Mouse (Mus musculus): Measurements from ENCODE around the gene Ubqln4. TPM values are rescaled to one million over a fixed set of nuclear protein-coding genes. Genes with fewer than 3 reads are reported as not detected.
A peak's percentile ranks its signal among the peaks of the same experiment; 100 is the strongest.

Ubqln4 gene
- polyA plus RNA-seq, 1 experiment from 2014 or later, result 61.6 TPM

- 83% methylated on average over 7 of the region's 7 CpGs for WGBS
- 0 out of 2 replicates have a peak, but pooled peaks cover 2% of the 10 kb centered on the region for H3K27me3 ChIP-seq (replicated peaks)
- no peak overlapping the region for H3K9ac ChIP-seq
- peaks cover 29% of the 10 kb centered on the region for H3K4me1 ChIP-seq
- no peaks in the 10 kb centered on the region for H3K36me3 ChIP-seq
- H3K4me3 ChIP-seq, result no peak overlapping the region
- H3K4me2 ChIP-seq (replicated peaks), result no peak overlapping the region
- H3K27ac ChIP-seq, result no peak overlapping the region
- ATAC-seq (ENCODE audit: low FRiP score, low read depth), result no peak
- no peaks in the 10 kb centered on the region for H3K9me3 ChIP-seq
Measured at GRCm38 (mm10) chr3:88513546-88514115, 39.9 kb upstream of the Ubqln4 start.

- Histone ChIP-seq H3K4me1 (peaks cover 26% of the 10 kb centered on the region), H3K9ac (no peak overlapping the region), H3K4me2 (replicated peaks) (no peak overlapping the region), H3K27me3 (replicated peaks) (0 out of 2 replicates have a peak, but pooled peaks cover 2% of the 10 kb centered on the region), H3K36me3 (no peaks in the 10 kb centered on the region), H3K9me3 (no peaks in the 10 kb centered on the region), H3K27ac (no peak overlapping the region), H3K4me3 (no peak overlapping the region)
- ATAC-seq (ENCODE audit: low FRiP score, low read depth), result no peak
- 81% methylated on average over 10 of the region's 10 CpGs for WGBS
Measured at GRCm38 (mm10) chr3:88514231-88515094, 39.1 kb upstream of the Ubqln4 start.

- Histone ChIP-seq H3K4me3 (no peak overlapping the region), H3K4me1 (peaks cover 20% of the 10 kb centered on the region), H3K27me3 (replicated peaks) (0 out of 2 replicates have a peak, but pooled peaks cover 2% of the 10 kb centered on the region), H3K4me2 (replicated peaks) (no peak overlapping the region), H3K9me3 (no peaks in the 10 kb centered on the region), H3K36me3 (no peaks in the 10 kb centered on the region), H3K9ac (no peak overlapping the region), H3K27ac (no peak overlapping the region)
- 98% methylated on average over 2 of the region's 2 CpGs for WGBS
- no peak for ATAC-seq (ENCODE audit: low FRiP score, low read depth)
Measured at GRCm38 (mm10) chr3:88515095-88515386, 38.5 kb upstream of the Ubqln4 start.

GRCm38 (mm10) chr3:88516407-88516806, 37.2 kb upstream of the Ubqln4 start:
- WGBS, result 78% methylated on average over 2 of the region's 2 CpGs
- 0 out of 2 replicates have a peak, but pooled peaks cover 2% of the 10 kb centered on the region for H3K27me3 ChIP-seq (replicated peaks)
- no peak overlapping the region for H3K4me3 ChIP-seq
- no peaks in the 10 kb centered on the region for H3K36me3 ChIP-seq
- H3K27ac ChIP-seq, result no peak overlapping the region
- no peak for ATAC-seq (ENCODE audit: low FRiP score, low read depth)
- no peak overlapping the region for H3K4me2 ChIP-seq (replicated peaks)
- no peaks in the 10 kb centered on the region for H3K9me3 ChIP-seq
- no peak overlapping the region for H3K9ac ChIP-seq
- peaks cover 12% of the 10 kb centered on the region for H3K4me1 ChIP-seq

- H3K4me2 ChIP-seq (replicated peaks), result no peak overlapping the region
- H3K4me3 ChIP-seq, result no peak overlapping the region
- ATAC-seq (ENCODE audit: low FRiP score, low read depth), result no peak
- H3K36me3 ChIP-seq, result peaks cover 9% of the 10 kb centered on the region
- 0 out of 2 replicates have a peak, but pooled peaks cover under 1% of the 10 kb centered on the region for H3K4me1 ChIP-seq
- no peak overlapping the region for H3K9ac ChIP-seq
- 69% methylated on average over 4 of the region's 4 CpGs for WGBS
- 0 out of 2 replicates have a peak, but pooled peaks cover 1% of the 10 kb centered on the region for H3K27me3 ChIP-seq (replicated peaks)
- H3K27ac ChIP-seq, result no peak overlapping the region
- no peaks in the 10 kb centered on the region for H3K9me3 ChIP-seq
Measured at GRCm38 (mm10) chr3:88518411-88518810, 35.1 kb upstream of the Ubqln4 start.

GRCm38 (mm10) chr3:88520078-88520477, 33.5 kb upstream of the Ubqln4 start:
- no peak overlapping the region for H3K9ac ChIP-seq
- H3K4me3 ChIP-seq, result no peak overlapping the region
- H3K27me3 ChIP-seq (replicated peaks), result no peaks in the 10 kb centered on the region
- H3K4me2 ChIP-seq (replicated peaks), result no peak overlapping the region
- peaks cover 25% of the 10 kb centered on the region for H3K36me3 ChIP-seq
- no peak overlapping the region for H3K27ac ChIP-seq
- WGBS, result 84% methylated on average over 2 of the region's 2 CpGs
- H3K9me3 ChIP-seq, result no peaks in the 10 kb centered on the region
- H3K4me1 ChIP-seq, result no peaks in the 10 kb centered on the region
- ATAC-seq (ENCODE audit: low FRiP score, low read depth), result no peak

GRCm38 (mm10) chr3:88521156-88521555, 32.4 kb upstream of the Ubqln4 start:
- no peak overlapping the region for H3K4me2 ChIP-seq (replicated peaks)
- peaks cover 7% of the 10 kb centered on the region for H3K4me1 ChIP-seq
- H3K36me3 ChIP-seq, result peaks cover 27% of the 10 kb centered on the region
- 0 out of 2 replicates have a peak overlapping the region, but pooled peaks have one; percentile 7 for H3K27ac ChIP-seq
- H3K9ac ChIP-seq, result no peak overlapping the region
- no peaks in the 10 kb centered on the region for H3K27me3 ChIP-seq (replicated peaks)
- WGBS, result 95% methylated on average over 6 of the region's 6 CpGs
- H3K4me3 ChIP-seq, result no peak overlapping the region
- no peaks in the 10 kb centered on the region for H3K9me3 ChIP-seq
- ATAC-seq (ENCODE audit: low FRiP score, low read depth), result no peak

GRCm38 (mm10) chr3:88521803-88522331, 31.7 kb upstream of the Ubqln4 start:
- Histone ChIP-seq H3K27me3 (replicated peaks) (no peaks in the 10 kb centered on the region), H3K4me2 (replicated peaks) (no peak overlapping the region), H3K4me1 (peaks cover 13% of the 10 kb centered on the region), H3K9me3 (no peaks in the 10 kb centered on the region), H3K36me3 (peaks cover 27% of the 10 kb centered on the region), H3K4me3 (no peak overlapping the region), H3K27ac (no peak overlapping the region), H3K9ac (no peak overlapping the region)
- ATAC-seq (ENCODE audit: low FRiP score, low read depth), result peak; percentile 34; the same call in 1 of the 2 replicates
- 36% methylated on average over 9 of the region's 9 CpGs for WGBS

- Histone ChIP-seq H3K9me3 (no peaks in the 10 kb centered on the region), H3K4me2 (replicated peaks) (no peak overlapping the region), H3K9ac (no peak overlapping the region), H3K4me1 (peaks cover 22% of the 10 kb centered on the region), H3K27me3 (replicated peaks) (no peaks in the 10 kb centered on the region), H3K36me3 (peaks cover 27% of the 10 kb centered on the region), H3K27ac (no peak overlapping the region), H3K4me3 (no peak overlapping the region)
- 91% methylated on average over 8 of the region's 8 CpGs for WGBS
- ATAC-seq (ENCODE audit: low FRiP score, low read depth), result no peak
Measured at GRCm38 (mm10) chr3:88523027-88523426, 30.5 kb upstream of the Ubqln4 start.

GRCm38 (mm10) chr3:88525021-88525420, 28.5 kb upstream of the Ubqln4 start:
- H3K36me3 ChIP-seq, result peaks cover 27% of the 10 kb centered on the region
- no peak for ATAC-seq (ENCODE audit: low FRiP score, low read depth)
- H3K27me3 ChIP-seq (replicated peaks), result no peaks in the 10 kb centered on the region
- WGBS, result 87% methylated on average over 5 of the region's 5 CpGs
- H3K4me2 ChIP-seq (replicated peaks), result no peak overlapping the region
- H3K9ac ChIP-seq, result no peak overlapping the region
- peaks cover 40% of the 10 kb centered on the region for H3K4me1 ChIP-seq
- no peak overlapping the region for H3K27ac ChIP-seq
- H3K4me3 ChIP-seq, result no peak overlapping the region
- no peaks in the 10 kb centered on the region for H3K9me3 ChIP-seq

- no peak overlapping the region for H3K9ac ChIP-seq
- H3K27ac ChIP-seq, result no peak overlapping the region
- no peak; the same call in 1 of the 2 replicates for ATAC-seq (ENCODE audit: low FRiP score, low read depth)
- peaks cover 45% of the 10 kb centered on the region for H3K4me1 ChIP-seq
- peak overlapping the region; percentile 13; the same call in 1 of the 2 replicates for H3K4me3 ChIP-seq
- 36% methylated on average over 17 of the region's 17 CpGs for WGBS
- H3K4me2 ChIP-seq (replicated peaks), result peak overlapping the region; percentile 48
- no peaks in the 10 kb centered on the region for H3K9me3 ChIP-seq
- peaks cover 27% of the 10 kb centered on the region for H3K36me3 ChIP-seq
- H3K27me3 ChIP-seq (replicated peaks), result no peaks in the 10 kb centered on the region
Measured at GRCm38 (mm10) chr3:88526157-88527131, 27.1 kb upstream of the Ubqln4 start.

Data from neural tube, embryonic 12.5 days (tissue).